Mouse (Mus musculus): ENCODE results near the gene Mesd. TPM values are rescaled to one million over a fixed set of nuclear protein-coding genes. Genes with fewer than 3 reads are reported as not detected.

The Mesd gene
- polyA plus RNA-seq, 1 experiment = 39.7 TPM

DNA sequence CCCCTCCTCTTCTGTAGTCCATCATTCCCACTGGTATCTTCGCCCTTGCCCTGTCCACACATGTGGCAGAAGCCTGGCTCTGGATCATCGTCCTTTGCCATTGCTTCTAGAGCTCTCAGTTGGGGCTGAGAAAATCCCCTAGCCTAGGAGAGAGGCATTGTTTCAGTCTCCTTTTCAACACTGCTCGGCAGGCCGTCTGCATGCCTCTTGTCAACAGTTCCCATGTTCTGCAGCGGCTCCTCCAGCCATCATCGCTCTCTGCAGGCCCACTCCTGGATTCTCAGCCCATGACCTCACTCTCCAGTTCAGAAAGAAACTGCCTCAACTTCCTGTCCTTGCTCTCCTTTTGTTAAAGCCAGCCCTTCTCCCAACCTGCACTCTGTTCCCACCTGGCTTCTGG, 65.4 kb downstream of the Mesd start:
- no peak for TF ChIP-seq POLR2A (IDR thresholded peaks at IDR 0.05; ENCODE audit: borderline replicate concordance, low read depth, low read length)
- TF ChIP-seq CTCF (IDR thresholded peaks at IDR 0.05; ENCODE audit: low read depth, low read length) = no peak
- Histone ChIP-seq H3K4me3 (ENCODE audit: insufficient read depth, low read length) (no peak overlapping the region), H3K4me1 (ENCODE audit: control insufficient read depth, insufficient read depth, low read length) (no peaks in the 10 kb centered on the region), H3K27ac (ENCODE audit: insufficient read depth, low read depth, low read length) (no peak overlapping the region)

Other genes starting within 250 kb of the Mesd start
- 47.9 and 48.7 TPM in 2 replicates for gene Il16, start 138.7 kb upstream of the Mesd start, polyA plus RNA-seq (2012; ENCODE audit: insufficient read depth, insufficient read length, missing spikeins)
- gene Cfap161, start 89.6 kb upstream of the Mesd start, polyA plus RNA-seq (2012; ENCODE audit: insufficient read depth, insufficient read length, missing spikeins) = not detected in 2 replicates
- gene Tlnrd1, start 161 bp upstream of the Mesd start, polyA plus RNA-seq (2012; ENCODE audit: insufficient read depth, insufficient read length, missing spikeins) = 11.8 and 12.0 TPM in 2 replicates
- gene Cemip, start 202.0 kb downstream of the Mesd start, polyA plus RNA-seq (2012; ENCODE audit: insufficient read depth, insufficient read length, missing spikeins) = 0.43 and 0.88 TPM in 2 replicates

Measured in bone marrow macrophage, adult 2 months (primary cell).